Mouse (Mus musculus): ENCODE results near the gene Fuca1. TPM values are rescaled to one million over a fixed set of nuclear protein-coding genes. Genes with fewer than 3 reads are reported as not detected.

The Fuca1 gene
- total RNA-seq, 2 experiments from 2014 or later, result 15.2 to 29.4 TPM

GRCm38 (mm10) chr4:135921257-135922120, 954 bp downstream of the Fuca1 start:
- no peak for ATAC-seq (replicated peaks; ENCODE audit: low FRiP score, poor library complexity, severe bottlenecking)

- no peak for ATAC-seq (replicated peaks; ENCODE audit: low FRiP score, poor library complexity, severe bottlenecking)
These were observed 1.7 kb downstream of the Fuca1 start for GRCm38 (mm10) chr4:135922190-135922589.

GRCm38 (mm10) chr4:135924418-135924817, 3.9 kb downstream of the Fuca1 start:
- no peak for ATAC-seq (replicated peaks; ENCODE audit: low FRiP score, poor library complexity, severe bottlenecking)

- ATAC-seq (replicated peaks; ENCODE audit: low FRiP score, poor library complexity, severe bottlenecking), result no peak
These were observed 4.8 kb downstream of the Fuca1 start for GRCm38 (mm10) chr4:135925341-135925740.

- no peak for ATAC-seq (replicated peaks; ENCODE audit: low FRiP score, poor library complexity, severe bottlenecking)
These were observed 5.8 kb downstream of the Fuca1 start for GRCm38 (mm10) chr4:135926195-135926808.

- no peak for ATAC-seq (replicated peaks; ENCODE audit: low FRiP score, poor library complexity, severe bottlenecking)
These were observed 6.3 kb downstream of the Fuca1 start for GRCm38 (mm10) chr4:135926861-135927260.

- ATAC-seq (replicated peaks; ENCODE audit: low FRiP score, poor library complexity, severe bottlenecking), result no peak
These were observed 7.8 kb downstream of the Fuca1 start for GRCm38 (mm10) chr4:135928376-135928775.

- ATAC-seq (replicated peaks; ENCODE audit: low FRiP score, poor library complexity, severe bottlenecking), result no peak
These were observed 8.9 kb downstream of the Fuca1 start for GRCm38 (mm10) chr4:135929405-135929804.

GRCm38 (mm10) chr4:135929828-135930227, 9.3 kb downstream of the Fuca1 start:
- no peak for ATAC-seq (replicated peaks; ENCODE audit: low FRiP score, poor library complexity, severe bottlenecking)

- ATAC-seq (replicated peaks; ENCODE audit: low FRiP score, poor library complexity, severe bottlenecking), result no peak
These were observed 9.7 kb downstream of the Fuca1 start for GRCm38 (mm10) chr4:135930239-135930638.

- ATAC-seq (replicated peaks; ENCODE audit: low FRiP score, poor library complexity, severe bottlenecking), result peak; percentile 60; the same call in 1 of the 2 replicates
These were observed 11.3 kb downstream of the Fuca1 start for GRCm38 (mm10) chr4:135931832-135932231.

- ATAC-seq (replicated peaks; ENCODE audit: low FRiP score, poor library complexity, severe bottlenecking), result no peak
These were observed 14.4 kb downstream of the Fuca1 start for GRCm38 (mm10) chr4:135934708-135935500.

- ATAC-seq (replicated peaks; ENCODE audit: low FRiP score, poor library complexity, severe bottlenecking), result peak; percentile 64
These were observed 15.0 kb downstream of the Fuca1 start for GRCm38 (mm10) chr4:135935502-135935901.

- ATAC-seq (replicated peaks; ENCODE audit: low FRiP score, poor library complexity, severe bottlenecking), result no peak
These were observed 18.3 kb downstream of the Fuca1 start for GRCm38 (mm10) chr4:135938858-135939257.

- ATAC-seq (replicated peaks; ENCODE audit: low FRiP score, poor library complexity, severe bottlenecking), result peak; percentile 67
These were observed 20.5 kb downstream of the Fuca1 start for GRCm38 (mm10) chr4:135941026-135941425.

- no peak for ATAC-seq (replicated peaks; ENCODE audit: low FRiP score, poor library complexity, severe bottlenecking)
These were observed 21.7 kb downstream of the Fuca1 start for GRCm38 (mm10) chr4:135942193-135942592.

- no peak for ATAC-seq (replicated peaks; ENCODE audit: low FRiP score, poor library complexity, severe bottlenecking)
These were observed 22.9 kb downstream of the Fuca1 start for GRCm38 (mm10) chr4:135943389-135943788.

GRCm38 (mm10) chr4:135945706-135946105, 25.2 kb downstream of the Fuca1 start:
- no peak for ATAC-seq (replicated peaks; ENCODE audit: low FRiP score, poor library complexity, severe bottlenecking)

GRCm38 (mm10) chr4:135946278-135946658, 25.7 kb downstream of the Fuca1 start, which contains the start of gene Hmgcl:
Hmgcl (plus strand) TSS chr4:135946448.
- ATAC-seq (replicated peaks; ENCODE audit: low FRiP score, poor library complexity, severe bottlenecking), result peak; percentile 99

GRCm38 (mm10) chr4:135946659-135947301, 26.2 kb downstream of the Fuca1 start:
- ATAC-seq (replicated peaks; ENCODE audit: low FRiP score, poor library complexity, severe bottlenecking), result peak; percentile 48

All from erythroblast, adult 5-6 weeks (primary cell).